Mouse (Mus musculus) liver, embryonic 14.5 days (tissue): ENCODE data around the gene Sparc.

Experiments
- CTCF ChIP-seq: IDR thresholded peaks from 2 replicates; pipeline ENCODE4 v1.5.1; 2016; ENCODE audit warnings: antibody characterized with exemption, low read depth, control low read depth
- EP300 ChIP-seq: IDR thresholded peaks from 2 replicates; pipeline ENCODE4 v1.6.1; 2016; ENCODE audit warnings: antibody characterized with exemption, low read depth

GRCm38 (mm10) chr11:55423756-55424155, 773 bp upstream of the Sparc start:
- TF ChIP-seq CTCF, result no peak
- no peak for TF ChIP-seq EP300
